Mouse (Mus musculus) MEL (cell line): Measurements from ENCODE around the gene Crybb2. TPM values are rescaled to one million over a fixed set of nuclear protein-coding genes. Genes with fewer than 3 reads are reported as not detected.

Experiments used
- DNase-seq: peaks from one replicate; pipeline ENCODE4 v3.0.0; 2011; ENCODE audit warnings: low read depth, low spot score
- H3K27ac ChIP-seq: 2 replicates; pipeline ENCODE4 v1.5.1; 2012; ENCODE audit warnings: low read depth, mild to moderate bottlenecking, control low read depth, low read length, moderate library complexity; ENCODE audit not compliant: control insufficient read depth
- H3K27me3 ChIP-seq, 2 experiments: fragments of 150-350 bp in 1 of 2; sonication (generic) in 1 of 2; 2 replicates each; pipeline ENCODE4 v1.6.1; 2012; ENCODE audit warnings: low read length in 2 of 2, mild to moderate bottlenecking in 2 of 2, improper control_type of control experiment in 1 of 2, moderate library complexity in 1 of 2; ENCODE audit not compliant: insufficient read depth in 2 of 2, control insufficient read depth in 1 of 2
- H3K36me3 ChIP-seq, 2 experiments: 2 replicates each; pipeline ENCODE4 v1.6.1; 2012 to 2014; ENCODE audit warnings: low read length in 2 of 2, improper control_type of control experiment in 1 of 2, inconsistent platforms in 1 of 2, mild to moderate bottlenecking in 1 of 2; ENCODE audit not compliant: insufficient read depth in 2 of 2, control insufficient read depth in 1 of 2
- H3K4me1 ChIP-seq, 2 experiments: fragments of 150-350 bp in 1 of 2; sonication (generic) in 1 of 2; 2 replicates each; pipeline ENCODE4 v1.6.1; 2012; ENCODE audit warnings: low read length in 2 of 2, improper control_type of control experiment in 1 of 2, mild to moderate bottlenecking in 1 of 2; ENCODE audit not compliant: insufficient read depth in 2 of 2, control insufficient read depth in 1 of 2
- H3K4me3 ChIP-seq, 2 experiments: fragments of 150-350 bp in 1 of 2; sonication (generic) in 1 of 2; 2 replicates each; pipeline ENCODE4 v1.5.1; 2012; ENCODE audit warnings: low read depth in 2 of 2, low read length in 2 of 2, mild to moderate bottlenecking in 2 of 2, moderate library complexity in 2 of 2, control low read depth in 1 of 2, improper control_type of control experiment in 1 of 2; ENCODE audit not compliant: control insufficient read depth in 1 of 2, insufficient read depth in 1 of 2
- H3K79me2 ChIP-seq: 2 replicates; pipeline ENCODE4 v1.6.1; 2012; ENCODE audit warnings: mild to moderate bottlenecking, low read length, moderate library complexity; ENCODE audit not compliant: control insufficient read depth, poor library complexity, insufficient read depth
- H3K9ac ChIP-seq: 2 replicates; pipeline ENCODE4 v1.6.1; 2012; ENCODE audit warnings: low read depth, mild to moderate bottlenecking, control low read depth, low read length, moderate library complexity; ENCODE audit not compliant: control insufficient read depth, poor library complexity, severe bottlenecking
- H3K9me3 ChIP-seq: fragments of 150-350 bp; sonication (generic); replicated peaks from 2 replicates; pipeline ENCODE4 v1.6.1; 2012; ENCODE audit warnings: mild to moderate bottlenecking, low read length, improper control_type of control experiment, moderate library complexity; ENCODE audit not compliant: insufficient read depth
- CHD1 ChIP-seq: IDR thresholded peaks from 2 replicates; pipeline ENCODE4 v1.6.1; 2012; ENCODE audit warnings: low read depth, mild to moderate bottlenecking, inconsistent platforms, low read length, improper control_type of control experiment
- CHD2 ChIP-seq: IDR thresholded peaks from 2 replicates; pipeline ENCODE4 v1.6.1; 2011; ENCODE audit warnings: low read length, improper control_type of control experiment
- ELF1 ChIP-seq: IDR thresholded peaks from 2 replicates; pipeline ENCODE4 v1.6.1; 2014; ENCODE audit warnings: low read depth, mild to moderate bottlenecking, inconsistent platforms, low read length, improper control_type of control experiment, moderate library complexity
- GABPA ChIP-seq: IDR thresholded peaks from 2 replicates; pipeline ENCODE4 v1.6.1; 2012; ENCODE audit warnings: low read depth, mild to moderate bottlenecking, inconsistent platforms, low read length, improper control_type of control experiment, moderate library complexity
- GATA1 ChIP-seq: IDR thresholded peaks from 2 replicates; pipeline ENCODE4 v1.6.1; 2011; ENCODE audit warnings: low read depth, low read length, improper control_type of control experiment
- HCFC1 ChIP-seq: IDR thresholded peaks from 2 replicates; pipeline ENCODE4 v1.6.1; 2012; ENCODE audit warnings: low read depth, mild to moderate bottlenecking, inconsistent platforms, low read length, improper control_type of control experiment, moderate library complexity
- MAX ChIP-seq: IDR thresholded peaks from 2 replicates; pipeline ENCODE4 v1.6.1; 2011; ENCODE audit warnings: low read length, improper control_type of control experiment
- MEF2A ChIP-seq: IDR thresholded peaks from 2 replicates; pipeline ENCODE4 v1.6.1; 2014; ENCODE audit warnings: low read depth, mild to moderate bottlenecking, inconsistent platforms, low read length, improper control_type of control experiment; ENCODE audit not compliant: poor library complexity, insufficient replicate concordance, severe bottlenecking; ENCODE audit errors: extremely low read depth
- MXI1 ChIP-seq: IDR thresholded peaks from 2 replicates; pipeline ENCODE4 v1.6.1; 2011; ENCODE audit warnings: mild to moderate bottlenecking, low read depth, low read length, improper control_type of control experiment
- MYB ChIP-seq: IDR thresholded peaks from 2 replicates; pipeline ENCODE4 v1.6.1; 2011; ENCODE audit warnings: mild to moderate bottlenecking, low read depth, low read length, improper control_type of control experiment
- MYC ChIP-seq: IDR thresholded peaks from 2 replicates; pipeline ENCODE4 v1.6.1; 2011; ENCODE audit warnings: low read depth, mild to moderate bottlenecking, low read length, improper control_type of control experiment, moderate library complexity
- NELFE ChIP-seq: IDR thresholded peaks from 2 replicates; pipeline ENCODE4 v1.6.1; 2011; ENCODE audit warnings: low read depth, low read length, improper control_type of control experiment
- POLR2AphosphoS2 ChIP-seq: IDR thresholded peaks from 2 replicates; pipeline ENCODE4 v1.6.1; 2011; ENCODE audit warnings: low read length, improper control_type of control experiment
- POLR2AphosphoS5 ChIP-seq: IDR thresholded peaks from 2 replicates; pipeline ENCODE4 v1.6.1; 2012; ENCODE audit warnings: low read depth, borderline replicate concordance, mild to moderate bottlenecking, inconsistent platforms, low read length, moderate library complexity, mixed read lengths
- SIN3A ChIP-seq: IDR thresholded peaks from 2 replicates; pipeline ENCODE4 v1.6.1; 2012; ENCODE audit warnings: low read length, improper control_type of control experiment, inconsistent platforms
- TAL1 ChIP-seq: IDR thresholded peaks from 2 replicates; pipeline ENCODE4 v1.6.1; 2012; ENCODE audit warnings: mild to moderate bottlenecking, inconsistent platforms, low read length, moderate library complexity, mixed read lengths
- TCF12 ChIP-seq: IDR thresholded peaks from 2 replicates; pipeline ENCODE4 v1.6.1; 2014; ENCODE audit warnings: low read depth, mild to moderate bottlenecking, inconsistent platforms, low read length, improper control_type of control experiment, moderate library complexity
- UBTF ChIP-seq: IDR thresholded peaks from 2 replicates; pipeline ENCODE4 v1.6.1; 2012; ENCODE audit warnings: low read depth, mild to moderate bottlenecking, inconsistent platforms, low read length, improper control_type of control experiment, moderate library complexity, borderline replicate concordance; ENCODE audit not compliant: insufficient read depth
- USF1 ChIP-seq: IDR thresholded peaks from 2 replicates; pipeline ENCODE4 v1.6.1; 2014; ENCODE audit warnings: low read depth, mild to moderate bottlenecking, inconsistent platforms, low read length, improper control_type of control experiment, moderate library complexity
- USF2 ChIP-seq, 2 experiments: IDR thresholded peaks; 2 replicates each; pipeline ENCODE4 v1.6.1; 2011 to 2012; ENCODE audit warnings: improper control_type of control experiment in 2 of 2, low read length in 2 of 2, borderline replicate concordance in 1 of 2, inconsistent platforms in 1 of 2, low read depth in 1 of 2, mild to moderate bottlenecking in 1 of 2; ENCODE audit not compliant: insufficient read depth in 1 of 2
- ZC3H11A ChIP-seq: IDR thresholded peaks from 2 replicates; pipeline ENCODE4 v1.6.1; 2012; ENCODE audit warnings: low read depth, mild to moderate bottlenecking, inconsistent platforms, low read length, improper control_type of control experiment
- ZKSCAN1 ChIP-seq: IDR thresholded peaks from 2 replicates; pipeline ENCODE4 v1.6.1; 2012; ENCODE audit warnings: low read depth, mild to moderate bottlenecking, inconsistent platforms, low read length, improper control_type of control experiment, moderate library complexity
- polyA plus RNA-seq, 2 experiments: library from polyadenylated mRNA; stranded (reverse) in 1 of 2; unstranded in 1 of 2; fragments of >175 nt in 1 of 2; fragments of >200 nt in 1 of 2; gene quantifications; 2 replicates each; pipeline versions ENCODE4 v1.2.1 to v1.2.4; 2012; ENCODE audit warnings: low replicate concordance in 2 of 2, low read depth in 1 of 2; ENCODE audit not compliant: insufficient read length in 2 of 2, insufficient read depth in 1 of 2, missing spikeins in 1 of 2
- total RNA-seq: library from RNA; depleted of rRNA; stranded (reverse); fragments of 300-350 nt; gene quantifications from 2 replicates; pipeline ENCODE4 v1.2.3, GENCODE M21; 2012

The Crybb2 gene
- total and polyA plus RNA-seq, 3 experiments: not detected

DNA sequence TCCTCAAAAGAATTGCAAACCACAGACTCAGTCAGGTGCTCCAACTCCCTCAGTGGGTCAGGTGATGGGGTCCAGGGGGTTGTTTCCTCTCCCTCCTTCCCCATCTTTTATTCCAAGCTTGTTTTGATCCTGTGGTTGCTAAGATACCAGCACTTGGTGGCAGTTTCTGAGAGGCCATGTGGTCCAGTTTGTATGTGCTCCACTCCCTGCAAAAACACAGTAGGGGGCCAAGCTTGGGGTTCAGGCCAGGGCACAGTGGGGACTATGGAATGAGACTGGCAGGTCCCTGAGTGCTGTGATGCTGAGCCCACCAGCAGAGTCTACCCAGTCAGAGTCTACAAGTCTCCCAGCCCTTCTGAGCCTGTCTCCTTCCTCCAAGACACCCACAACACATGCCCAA, 20.0 kb downstream of the Crybb2 start:
- no peak overlapping the region for H3K27ac ChIP-seq
- DNase-seq: no peak
- TF ChIP-seq TCF12 (no peak), MAX (no peak), TAL1 (no peak), HCFC1 (no peak), USF1 (no peak), GATA1 (no peak), CHD1 (no peak), ZC3H11A (no peak), NELFE (no peak), CHD2 (no peak), ZKSCAN1 (no peak), ELF1 (no peak), GABPA (no peak), MYC (no peak), USF2 (IDR thresholded peaks at IDR 0.05; ENCODE audit: borderline replicate concordance in 1 of 2, insufficient read depth in 1 of 2, low read depth in 1 of 2, low read length in 2 of 2) (no peak), UBTF (no peak), POLR2AphosphoS2 (no peak)
- no peaks in the 10 kb centered on the region for H3K79me2 ChIP-seq
- H3K4me1 ChIP-seq: no peaks in the 10 kb centered on the region
- H3K27me3 ChIP-seq: no peaks in the 10 kb centered on the region
- no peaks in the 10 kb centered on the region for H3K36me3 ChIP-seq
- H3K4me3 ChIP-seq: no peak overlapping the region
- no peak overlapping the region for H3K9ac ChIP-seq
- H3K9me3 ChIP-seq: no peaks in the 10 kb centered on the region

DNA sequence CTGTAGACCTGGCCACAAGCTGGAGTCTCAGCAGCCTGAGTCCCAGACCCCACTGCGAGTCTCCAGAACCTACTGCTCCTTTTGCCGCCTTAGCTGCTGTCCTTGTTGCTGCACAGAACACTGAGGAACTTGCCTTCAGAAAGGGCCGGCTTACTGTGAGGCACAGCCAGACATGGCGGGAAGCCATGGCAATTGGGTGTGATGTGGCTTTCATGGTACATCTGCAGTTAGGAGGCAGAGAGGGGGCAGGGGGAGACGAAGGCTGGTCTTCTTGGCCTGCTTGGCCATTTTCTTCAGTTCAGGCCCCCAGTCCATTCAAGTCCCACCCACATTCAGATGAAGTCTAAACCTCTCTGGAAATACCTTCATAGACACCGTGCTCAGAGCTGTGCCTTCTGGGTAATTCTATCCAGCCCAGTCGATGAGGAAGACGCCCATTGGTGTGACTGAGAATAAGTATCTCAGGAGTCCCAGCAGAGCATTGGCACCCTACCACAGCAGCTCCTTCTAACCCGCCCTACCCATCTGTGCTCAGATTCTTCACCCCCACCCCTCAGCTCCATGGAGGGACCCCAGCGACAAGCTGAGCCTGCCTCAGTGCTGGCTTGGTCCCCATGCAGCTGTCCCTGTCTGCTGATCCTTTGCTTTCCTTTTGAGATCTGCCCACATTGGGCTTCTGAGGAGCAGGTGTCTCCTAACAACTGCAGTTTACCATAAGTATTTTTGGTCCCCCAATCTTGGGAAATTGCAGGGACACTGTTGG, 24.2 kb downstream of the Crybb2 start:
- no peak for DNase-seq
- Histone ChIP-seq H3K79me2 (no peaks in the 10 kb centered on the region), H3K9me3 (no peaks in the 10 kb centered on the region; the same call in 1 of the 2 replicates), H3K4me3 (no peak overlapping the region), H3K27ac (no peak overlapping the region), H3K4me1 (no peaks in the 10 kb centered on the region)
- TF ChIP-seq GABPA: no peak
- no peak for TF ChIP-seq POLR2AphosphoS5
- TF ChIP-seq USF2 (IDR thresholded peaks at IDR 0.05; ENCODE audit: borderline replicate concordance in 1 of 2, insufficient read depth in 1 of 2, low read depth in 1 of 2, low read length in 2 of 2): no peak
- TF ChIP-seq MYB: no peak
- no peak for TF ChIP-seq MXI1
- no peak for TF ChIP-seq POLR2AphosphoS2
- no peak for TF ChIP-seq TAL1
- TF ChIP-seq GATA1: no peak
- TF ChIP-seq CHD2: no peak
- no peak for TF ChIP-seq NELFE
- no peak for TF ChIP-seq CHD1
- no peak for TF ChIP-seq MEF2A
- no peak for TF ChIP-seq SIN3A
- TF ChIP-seq, all 39 proteins: peak for 0
- Histone ChIP-seq H3K27me3 (no peaks in the 10 kb centered on the region), H3K9ac (no peak overlapping the region), H3K36me3 (no peaks in the 10 kb centered on the region)
